Mouse (Mus musculus) lung, postnatal 0 days (tissue): ENCODE results near the gene Hif3a.

Experiments used
- CTCF ChIP-seq: IDR thresholded peaks from 2 replicates; pipeline ENCODE4 v1.5.1; 2016; ENCODE audit warnings: antibody characterized with exemption, mild to moderate bottlenecking
- EP300 ChIP-seq: IDR thresholded peaks from 2 replicates; pipeline ENCODE4 v1.6.1; 2016; ENCODE audit warnings: antibody characterized with exemption, mild to moderate bottlenecking, control low read depth

DNA sequence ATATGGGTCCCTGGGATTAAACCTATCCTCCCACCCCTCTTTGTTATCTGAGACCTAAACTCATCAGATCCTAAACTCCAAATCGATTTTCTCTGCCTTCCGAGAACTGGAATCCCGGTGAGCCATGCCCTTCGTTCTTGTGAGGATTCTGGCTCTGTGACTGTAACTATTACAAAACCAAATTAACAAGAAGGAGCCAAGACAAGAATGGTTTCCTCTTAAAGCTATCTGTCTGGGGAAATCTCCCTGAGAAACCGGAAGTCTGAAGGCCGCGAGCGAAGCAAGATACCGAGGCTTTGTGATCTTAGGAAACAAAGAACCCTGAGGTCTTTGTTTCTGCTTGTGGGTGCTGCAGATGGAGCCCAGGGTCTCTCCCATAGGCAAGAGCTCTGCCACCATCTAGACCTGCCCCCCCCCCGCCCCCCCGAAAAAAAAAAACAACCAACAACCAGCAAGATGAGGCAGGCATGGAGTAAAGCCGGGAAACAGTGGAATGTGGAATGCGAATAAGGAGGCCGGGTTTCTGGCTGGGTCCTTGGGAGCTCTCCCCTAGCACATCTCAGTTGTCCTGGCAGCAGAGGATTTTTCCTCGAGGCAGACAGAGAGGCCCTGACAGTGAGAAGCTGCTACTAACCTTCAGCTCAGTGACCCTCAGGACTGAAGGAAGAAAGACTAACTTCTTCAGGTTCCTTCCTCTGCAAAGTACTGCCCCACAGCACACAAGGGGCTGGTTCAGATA, 72.1 kb downstream of the Hif3a start:
- TF ChIP-seq EP300, result 0 out of 2 replicates have a peak, but pooled peaks have one; percentile 27
- TF ChIP-seq CTCF, result no peak
